Mouse (Mus musculus) adrenal gland, postnatal 0 days (tissue): ENCODE measurements around the gene Try10. TPM values are rescaled to one million over a fixed set of nuclear protein-coding genes. Genes with fewer than 3 reads are reported as not detected.

Experiments
- polyA plus RNA-seq: library from polyadenylated mRNA; unstranded; fragments of >200 nt; fragmentation: Nextera tagmentation; extraction: Ambion mirVana; gene quantifications from 2 replicates; pipeline ENCODE4 v1.2.1, GENCODE M21; 2015

Try10 gene
- not detected in 2 replicates for polyA plus RNA-seq

DNA sequence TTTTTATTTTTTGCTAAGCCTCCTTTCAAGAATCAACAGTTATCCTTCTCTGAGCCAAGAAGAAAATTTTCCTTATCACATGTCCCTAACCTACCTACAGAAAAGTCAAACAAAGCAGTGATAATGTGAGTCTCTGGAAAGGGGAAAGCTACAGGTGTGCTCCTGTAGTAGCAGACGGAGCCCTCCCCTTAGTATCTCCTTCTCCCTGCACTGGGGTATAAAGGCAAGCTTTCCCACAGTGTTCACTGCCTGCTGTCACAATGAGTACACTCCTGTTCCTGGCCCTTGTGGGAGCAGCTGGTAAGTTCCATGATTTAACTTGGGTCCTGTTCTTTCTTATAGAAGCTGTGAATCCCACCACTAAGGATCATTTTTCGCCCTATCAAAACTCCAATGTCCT, at the start of gene Try10:
Try10 (plus strand) TSS at position 174 of the 400 bp plus-strand sequence.

GRCm38 (mm10) chr6:41316741-41317140, 37.2 kb upstream of the Try10 start, which contains the start of gene Try5:
TSS of gene Try5 (minus strand) at chr6:41316841.

DNA sequence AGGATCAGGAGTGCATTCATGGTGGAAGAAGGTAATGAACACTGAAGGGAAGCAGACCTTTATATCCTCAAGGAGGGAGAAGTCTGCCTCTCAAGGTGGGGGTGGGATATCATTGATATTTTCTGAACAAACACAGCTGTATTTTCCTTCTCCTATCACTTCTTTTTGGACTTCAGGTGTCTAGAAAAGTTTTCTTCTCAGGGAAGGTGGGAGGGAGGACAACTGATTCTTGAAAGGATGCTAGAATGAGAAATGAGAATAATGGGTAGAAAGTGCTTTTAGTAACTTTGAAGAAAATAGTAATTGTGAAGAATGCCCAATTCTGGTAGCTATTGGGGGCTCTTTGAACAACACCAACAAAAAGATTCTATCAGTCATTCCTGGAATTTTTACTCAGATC, 23.7 kb downstream of the Try10 start, which contains the start of gene Prss3:
Prss3 (minus strand) TSS at position 101 of the 400 bp plus-strand sequence.

DNA sequence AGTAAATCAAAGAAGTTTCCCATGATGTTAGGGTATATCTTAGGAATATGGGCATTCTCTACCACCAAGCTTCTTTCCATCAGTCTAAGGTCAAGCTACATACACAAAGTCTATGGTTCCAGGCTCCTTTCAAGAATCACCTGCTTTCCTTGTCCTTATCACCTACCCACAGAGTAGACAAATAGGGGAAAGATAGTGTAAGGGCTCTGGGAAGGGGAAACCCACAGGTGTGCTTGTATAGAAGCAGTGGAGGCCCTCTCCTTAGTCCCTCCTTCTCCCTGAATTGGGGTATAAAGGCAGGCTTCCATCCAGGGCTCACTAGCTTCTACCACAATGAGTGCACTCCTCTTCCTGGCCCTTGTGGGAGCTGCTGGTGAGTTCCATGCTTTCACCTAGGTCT, 38.2 kb downstream of the Try10 start, which contains the start of gene Gm5771:
Gm5771 (plus strand) TSS at position 301 of the 400 bp plus-strand sequence.

Other genes starting within 250 kb of the Try10 start
- not detected in 2 replicates for gene Try4, start 51.8 kb upstream of the Try10 start, polyA plus RNA-seq
- gene Try5, start 37.3 kb upstream of the Try10 start, polyA plus RNA-seq: not detected in 2 replicates
- not detected in 2 replicates for gene Prss3, start 23.6 kb downstream of the Try10 start, polyA plus RNA-seq
- gene Gm5771, start 38.3 kb downstream of the Try10 start, polyA plus RNA-seq: not detected in 2 replicates
- not detected in 2 replicates for gene Gm10334, start 92.0 kb downstream of the Try10 start, polyA plus RNA-seq
- gene Prss1, start 104.8 kb downstream of the Try10 start, polyA plus RNA-seq: not detected in 2 replicates
- 0.22 TPM in 1 of 2 replicates, not detected in the other for gene Prss2, start 167.7 kb downstream of the Try10 start, polyA plus RNA-seq